Mouse (Mus musculus) bone marrow, adult 2 months (tissue): ENCODE measurements around the gene Ppp4r4. TPM values are rescaled to one million over a fixed set of nuclear protein-coding genes. Genes with fewer than 3 reads are reported as not detected.

ENCODE experiments used
- H3K27ac ChIP-seq: fragments of 200-500 bp; 2 replicates; pipeline ENCODE4 v1.5.1; 2012; ENCODE audit warnings: low read depth, mild to moderate bottlenecking, control low read depth, inconsistent platforms, low read length; ENCODE audit not compliant: control insufficient read depth, poor library complexity, insufficient read depth
- H3K4me1 ChIP-seq: fragments of 200-500 bp; 2 replicates; pipeline ENCODE4 v1.6.1; 2011; ENCODE audit warnings: low read length; ENCODE audit not compliant: control insufficient read depth, insufficient read depth
- H3K4me3 ChIP-seq: fragments of 200-500 bp; replicated peaks from 2 replicates; pipeline ENCODE3; 2011; ENCODE audit warnings: mild to moderate bottlenecking, low read depth, low read length, control low read depth; ENCODE audit not compliant: control insufficient read depth
- CTCF ChIP-seq: fragments of 200-500 bp; IDR thresholded peaks from 2 replicates; pipeline ENCODE4 v1.5.1; 2011; ENCODE audit warnings: low read length, control low read depth; ENCODE audit not compliant: control insufficient read depth, insufficient read depth
- POLR2A ChIP-seq: fragments of 200-500 bp; IDR thresholded peaks from 2 replicates; pipeline ENCODE4 v1.6.1; 2011; ENCODE audit warnings: low read depth, mild to moderate bottlenecking, control low read depth, low read length, borderline replicate concordance; ENCODE audit not compliant: control insufficient read depth
- WGBS: fragments of 180-500 bp; shearing (Covaris S2); methylation state at CpG from one replicate; pipeline ENCODE4 v1.1.7; 2018; 5-methylcytosine and 5-hydroxymethylcytosine counted together
- polyA plus RNA-seq: library from polyadenylated mRNA; stranded (reverse); fragments of >200 nt; gene quantifications from 2 replicates; pipeline ENCODE4 v1.2.4, GENCODE M21; 2011; ENCODE audit warnings: low replicate concordance; ENCODE audit not compliant: missing spikeins, insufficient read depth, insufficient read length

Gene Ppp4r4
- polyA plus RNA-seq, 1 experiment, result 0.62 TPM

DNA sequence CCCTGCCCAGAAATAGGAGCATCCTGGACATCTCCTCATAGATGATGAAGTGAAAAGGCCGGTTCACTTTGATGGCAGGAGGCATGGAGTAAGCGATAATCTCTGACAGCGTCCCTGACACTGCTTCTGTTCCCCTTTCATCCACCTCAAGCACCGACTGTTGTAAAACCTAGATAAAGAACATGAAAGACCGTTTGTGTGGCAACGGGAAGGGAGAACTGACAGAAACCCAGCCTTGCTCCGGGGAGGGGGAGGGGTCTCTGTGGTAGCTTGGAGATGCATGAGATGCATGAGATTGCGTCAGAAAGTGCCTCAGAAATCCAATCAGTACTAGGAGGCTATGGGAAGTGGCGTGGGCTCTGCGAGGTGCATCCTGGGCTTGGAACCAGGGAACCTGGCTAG is 84.8 kb downstream of the Ppp4r4 start:
- no peak for TF ChIP-seq POLR2A
- TF ChIP-seq CTCF, result no peak
- H3K27ac ChIP-seq, result no peak overlapping the region
- H3K4me3 ChIP-seq, result no peak overlapping the region
- WGBS, result 70% methylated on average over 10 of the region's 10 CpGs
- no peaks in the 10 kb centered on the region for H3K4me1 ChIP-seq

DNA sequence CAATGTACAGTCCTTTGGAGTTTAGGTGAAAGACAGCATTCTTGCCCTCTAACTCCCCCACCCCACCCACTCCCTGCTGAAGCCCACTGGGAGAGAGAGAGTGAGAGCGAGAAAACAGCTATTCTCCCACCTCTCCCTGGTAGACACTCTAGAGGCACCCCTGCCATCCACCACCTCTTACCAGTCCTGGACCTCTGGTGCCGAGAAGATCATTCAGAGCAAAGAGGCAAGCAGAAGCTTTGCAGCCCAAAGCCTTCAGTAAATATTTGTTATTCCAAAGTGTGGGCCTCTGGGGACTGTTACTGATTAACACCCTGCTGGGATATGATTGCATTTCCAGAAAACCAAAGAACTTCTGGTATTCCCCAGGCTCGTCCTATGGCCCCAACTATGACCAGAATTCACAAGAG is 99.1 kb downstream of the Ppp4r4 start, which contains the start of gene Serpina10:
TSS of gene Serpina10 (minus strand) at position 242 of the 410 bp plus-strand sequence.
- Histone ChIP-seq H3K27ac (no peak within 1 kb of the TSS), H3K4me1 (no peaks in the 10 kb centered on the region), H3K4me3 (no peak within 1 kb of the TSS)
- TF ChIP-seq CTCF, result no peak
- TF ChIP-seq POLR2A, result no peak
- WGBS, result 78% methylated on average over 3 of the region's 3 CpGs

DNA sequence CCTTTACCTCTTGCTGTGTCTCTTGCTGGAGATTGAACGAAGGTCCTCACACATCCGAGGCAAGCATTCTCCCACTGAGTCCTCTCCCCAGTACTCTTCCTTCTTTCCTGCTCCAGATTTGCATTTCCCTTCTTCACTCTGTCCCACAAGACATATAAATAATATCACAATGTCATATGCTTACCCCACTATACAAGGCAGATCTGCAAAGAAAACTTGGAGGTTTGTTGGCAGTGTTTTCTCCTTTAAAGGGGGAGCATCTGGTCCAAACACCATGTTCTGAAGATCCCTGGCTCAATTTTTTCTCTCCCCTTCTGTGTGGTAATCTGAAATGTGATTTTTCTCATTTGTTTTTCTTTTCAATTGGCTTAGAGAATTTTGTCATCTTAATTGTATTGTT is 102.3 kb downstream of the Ppp4r4 start:
- 65% methylated on average over 2 of the region's 2 CpGs for WGBS
- TF ChIP-seq CTCF, result no peak
- TF ChIP-seq POLR2A, result no peak

DNA sequence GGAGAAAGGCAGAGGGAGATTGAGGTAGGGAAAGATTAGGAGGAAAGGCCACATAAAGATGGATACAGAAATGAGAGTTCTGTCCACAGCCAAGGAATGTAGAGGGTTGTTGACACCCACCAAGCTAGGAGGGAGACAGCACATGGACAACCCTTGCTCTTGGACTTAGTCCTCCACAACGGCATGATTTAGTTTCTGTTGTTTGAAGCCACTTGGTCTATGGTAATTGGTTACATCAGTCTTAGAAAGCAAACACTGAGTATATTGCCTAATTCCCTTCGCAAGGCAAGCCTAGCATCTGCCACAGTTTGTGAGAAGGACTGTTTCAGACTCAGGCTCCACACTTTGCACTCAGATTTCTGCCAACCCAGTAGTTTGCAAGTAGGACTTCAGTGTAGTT is 103.8 kb downstream of the Ppp4r4 start:
- TF ChIP-seq POLR2A, result no peak
- no peak for TF ChIP-seq CTCF
- WGBS, result 68% methylated on average over 2 of the region's 2 CpGs
- Histone ChIP-seq H3K4me1 (no peaks in the 10 kb centered on the region), H3K4me3 (no peak overlapping the region), H3K27ac (no peak overlapping the region)

More for the DNA sequence above, 102.3 kb downstream of the Ppp4r4 start:
- Histone ChIP-seq H3K4me1 (no peaks in the 10 kb centered on the region), H3K4me3 (no peak overlapping the region), H3K27ac (no peak overlapping the region)

DNA sequence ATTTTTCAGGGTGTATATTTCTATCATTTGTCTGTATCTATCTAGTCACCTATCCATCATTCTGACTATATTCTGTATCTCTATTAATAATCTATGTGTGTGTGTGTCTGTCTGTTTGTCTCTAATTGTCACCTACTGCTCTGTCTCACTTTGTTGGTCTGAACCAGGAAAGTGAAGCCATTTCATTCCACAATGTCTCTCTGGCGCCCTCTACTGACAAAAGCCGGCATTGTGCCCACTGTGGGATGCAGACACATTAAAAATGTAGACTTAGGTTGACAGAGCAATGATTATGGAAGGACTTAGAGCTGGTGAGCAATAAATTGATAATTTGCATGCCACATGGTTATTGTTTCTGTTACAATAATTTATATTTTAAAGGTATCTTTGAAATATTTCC is 111.3 kb downstream of the Ppp4r4 start:
- Histone ChIP-seq H3K27ac (no peak overlapping the region), H3K4me3 (no peak overlapping the region), H3K4me1 (no peaks in the 10 kb centered on the region)
- WGBS, result 0% methylated on average over 2 of the region's 2 CpGs
- TF ChIP-seq CTCF (peak; percentile 50), POLR2A (no peak)

DNA sequence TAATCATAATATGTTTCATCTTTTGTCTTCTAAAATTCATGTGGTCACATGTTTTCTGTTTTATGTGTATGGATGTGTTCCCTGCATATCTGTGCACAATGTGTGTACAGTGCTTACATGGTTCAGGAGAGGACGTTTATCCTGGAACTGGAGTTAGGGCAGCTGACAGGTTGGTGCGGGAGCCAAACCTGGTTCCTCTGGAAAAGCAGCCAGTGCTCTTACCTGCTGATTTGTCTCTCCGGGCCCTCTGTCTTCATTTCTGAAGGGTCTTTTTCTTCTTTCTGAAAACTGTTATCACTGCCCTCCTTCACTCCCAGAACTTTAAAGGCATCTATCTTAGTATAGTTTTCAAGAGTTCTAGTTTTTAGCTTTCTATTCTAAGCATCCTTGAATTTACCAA is 111.7 kb downstream of the Ppp4r4 start:
- 79% methylated on average over 3 of the region's 3 CpGs for WGBS
- TF ChIP-seq CTCF (no peak), POLR2A (no peak)
- H3K4me3 ChIP-seq, result no peak overlapping the region

DNA sequence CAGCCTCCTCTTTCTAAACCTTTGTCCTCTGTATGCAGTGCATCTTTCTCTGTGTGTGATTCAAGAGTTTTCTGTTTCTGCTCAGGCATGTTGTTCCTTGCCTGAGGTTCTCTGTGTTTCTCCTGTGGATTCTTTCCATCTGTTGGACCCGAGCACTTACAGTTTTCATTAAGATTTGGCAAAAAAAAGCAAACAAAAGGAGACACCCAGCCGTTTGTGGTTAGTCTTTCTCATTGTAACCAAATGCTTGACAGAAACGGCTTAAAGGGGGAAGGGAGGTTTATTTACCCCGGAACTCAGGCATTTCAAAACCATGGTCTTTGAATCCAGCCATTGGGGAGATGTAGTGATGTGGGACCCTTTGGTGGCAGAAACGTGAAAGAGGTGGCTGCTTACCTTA is 112.5 kb downstream of the Ppp4r4 start:
- TF ChIP-seq CTCF (no peak), POLR2A (no peak)
- 27% methylated on average over 5 of the region's 5 CpGs for WGBS
- Histone ChIP-seq H3K4me3 (no peak overlapping the region), H3K27ac (no peak overlapping the region), H3K4me1 (no peaks in the 10 kb centered on the region)

More for the DNA sequence above, 111.7 kb downstream of the Ppp4r4 start:
- Histone ChIP-seq H3K27ac (no peak overlapping the region), H3K4me1 (no peaks in the 10 kb centered on the region)

DNA sequence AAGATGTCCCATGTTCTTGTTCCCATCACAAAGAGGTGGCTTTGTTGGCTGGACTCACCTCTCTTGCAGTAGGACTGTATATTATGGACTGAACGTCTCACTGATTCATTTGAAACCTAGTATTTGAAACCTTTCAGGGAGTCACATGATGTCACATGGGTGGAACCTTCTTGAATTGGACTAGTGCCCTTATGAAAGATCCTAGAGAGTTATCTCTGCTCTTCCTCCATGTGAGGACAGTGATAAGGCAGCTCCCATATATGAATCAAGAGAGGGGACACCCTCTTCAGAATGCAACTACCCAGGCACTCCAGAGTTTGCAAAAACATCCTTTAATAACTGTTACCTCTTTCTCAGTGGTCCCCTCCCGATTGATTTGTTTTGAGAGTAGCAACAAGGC is 114.2 kb downstream of the Ppp4r4 start:
- Histone ChIP-seq H3K27ac (no peak overlapping the region), H3K4me1 (no peaks in the 10 kb centered on the region), H3K4me3 (no peak overlapping the region)
- no peak for TF ChIP-seq CTCF
- TF ChIP-seq POLR2A, result no peak
- WGBS, result 64% methylated on average over 2 of the region's 2 CpGs

DNA sequence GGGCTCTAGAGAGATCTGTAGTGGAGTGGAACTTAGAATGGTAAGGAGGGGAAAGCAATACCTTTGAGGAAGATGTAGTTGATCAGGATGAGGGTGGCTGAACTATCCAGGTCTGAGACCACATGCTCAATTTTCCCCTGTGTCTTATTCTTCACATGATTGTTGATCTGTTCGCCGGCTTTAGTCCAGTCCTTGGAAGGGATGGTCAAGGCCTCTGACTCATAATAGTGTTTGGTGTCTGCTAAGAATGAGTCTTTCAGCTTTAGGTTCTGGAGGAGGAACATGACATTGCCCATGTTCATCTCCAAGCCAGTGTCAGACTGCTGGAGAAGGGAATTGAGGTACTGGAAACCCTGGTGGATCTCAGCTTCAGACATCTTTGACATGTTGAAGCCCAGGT is 121.8 kb downstream of the Ppp4r4 start:
- 90% methylated on average over 2 of the region's 2 CpGs for WGBS
- Histone ChIP-seq H3K4me1 (no peaks in the 10 kb centered on the region), H3K27ac (no peak overlapping the region), H3K4me3 (no peak overlapping the region)
- no peak for TF ChIP-seq POLR2A
- no peak for TF ChIP-seq CTCF
